Mouse (Mus musculus) layer of hippocampus, adult 8-10 months (tissue): ENCODE data around the gene Fbxl2. TPM values are rescaled to one million over a fixed set of nuclear protein-coding genes. Genes with fewer than 3 reads are reported as not detected.
A peak's percentile ranks its signal among the peaks of the same experiment; 100 is the strongest.

ENCODE experiments used
- DNase-seq, 2 experiments: peaks; one replicate each; pipeline ENCODE4 v3.0.0; 2022; ENCODE audit warnings: low spot score in 2 of 2
- total RNA-seq, 4 experiments: library from RNA; stranded (reverse); gene quantifications; 2 replicates each; pipeline ENCODE4 v1.2.4; 2022

Fbxl2 gene
- total RNA-seq, 4 experiments from 2014 or later: 31.7 to 41.2 (median 36.7) TPM

- no peak for DNase-seq
Measured at GRCm38 (mm10) chr9:114019012-114019762, 26.8 kb downstream of the Fbxl2 start.

- no peak for DNase-seq
Measured at GRCm38 (mm10) chr9:114016402-114016801, 29.6 kb downstream of the Fbxl2 start.

- no peak for DNase-seq
Measured at GRCm38 (mm10) chr9:114015724-114016123, 30.3 kb downstream of the Fbxl2 start.

- DNase-seq: no peak
Measured at GRCm38 (mm10) chr9:114014034-114014433, 32.0 kb downstream of the Fbxl2 start.

GRCm38 (mm10) chr9:114011203-114011602, 34.8 kb downstream of the Fbxl2 start:
- no peak for DNase-seq

- no peak for DNase-seq
Measured at GRCm38 (mm10) chr9:114009526-114009925, 36.5 kb downstream of the Fbxl2 start.

GRCm38 (mm10) chr9:114007850-114008350, 38.1 kb downstream of the Fbxl2 start:
- no peak for DNase-seq

- DNase-seq: no peak
Measured at GRCm38 (mm10) chr9:114006801-114007200, 39.2 kb downstream of the Fbxl2 start.

GRCm38 (mm10) chr9:113998311-113998710, 47.7 kb downstream of the Fbxl2 start:
- DNase-seq: no peak

- DNase-seq: no peak
Measured at GRCm38 (mm10) chr9:113992810-113993209, 53.2 kb downstream of the Fbxl2 start.

GRCm38 (mm10) chr9:113990547-113991248, 55.3 kb downstream of the Fbxl2 start:
- DNase-seq: peak; percentile 64 to 83

- DNase-seq: no peak
Measured at GRCm38 (mm10) chr9:113984946-113985620, 60.9 kb downstream of the Fbxl2 start.

- DNase-seq: no peak
Measured at GRCm38 (mm10) chr9:113982883-113983670, 62.9 kb downstream of the Fbxl2 start.

GRCm38 (mm10) chr9:113982451-113982850, 63.5 kb downstream of the Fbxl2 start:
- no peak for DNase-seq

GRCm38 (mm10) chr9:113981099-113981880, 64.7 kb downstream of the Fbxl2 start:
- peak; percentile 46 to 52 for DNase-seq

- no peak for DNase-seq
Measured at GRCm38 (mm10) chr9:113979356-113979755, 66.6 kb downstream of the Fbxl2 start.

GRCm38 (mm10) chr9:113978656-113979055, 67.3 kb downstream of the Fbxl2 start:
- DNase-seq: no peak

- no peak for DNase-seq
Measured at GRCm38 (mm10) chr9:113977225-113977840, 68.7 kb downstream of the Fbxl2 start.

- no peak for DNase-seq
Measured at GRCm38 (mm10) chr9:113976264-113976663, 69.7 kb downstream of the Fbxl2 start.

- DNase-seq: no peak
Measured at GRCm38 (mm10) chr9:113975442-113975841, 70.5 kb downstream of the Fbxl2 start.
